Mouse (Mus musculus): Measurements from ENCODE around the gene Usp1.

GRCm38 (mm10) chr4:98917724-98918123 is 5.9 kb upstream of the Usp1 start:
- TF ChIP-seq CTCF (IDR thresholded peaks at IDR 0.05; ENCODE audit: low read depth, low read length) (no peak), EP300 (IDR thresholded peaks at IDR 0.05; ENCODE audit: insufficient read depth, low read depth, low read length) (no peak)
